Mouse (Mus musculus) forebrain, embryonic 15.5 days (tissue): ENCODE measurements around the gene Gfer. TPM values are rescaled to one million over a fixed set of nuclear protein-coding genes. Genes with fewer than 3 reads are reported as not detected.
A peak's percentile ranks its signal among the peaks of the same experiment; 100 is the strongest.
"Not testable (repeated sequence)": the region's sequence is repeated elsewhere in the genome, so short reads cannot be mapped to it uniquely, and the experiment has no call there.

Experiments used
- ATAC-seq: fragments of 200-750 bp; cut with Nextera tagmentation; replicated peaks from 2 replicates; pipeline ENCODE4 v1.8.0; 2017; ENCODE audit warnings: mild to moderate bottlenecking, moderate TSS enrichment, moderate library complexity
- H3K27ac ChIP-seq: fragments of 300-500 bp; sonication (generic); replicated peaks from 2 replicates; pipeline ENCODE4 v1.5.1; 2015; ENCODE audit warnings: mild to moderate bottlenecking, inconsistent platforms
- H3K27me3 ChIP-seq: fragments of 300-500 bp; sonication (generic); 2 replicates; pipeline ENCODE4 v1.6.1; 2015; ENCODE audit warnings: inconsistent platforms
- H3K36me3 ChIP-seq: fragments of 300-500 bp; sonication (generic); 2 replicates; pipeline ENCODE4 v1.6.1; 2015; ENCODE audit warnings: mild to moderate bottlenecking, inconsistent platforms
- H3K4me1 ChIP-seq: fragments of 300-500 bp; sonication (generic); 2 replicates; pipeline ENCODE4 v1.6.1; 2015; ENCODE audit warnings: inconsistent platforms
- H3K4me2 ChIP-seq: fragments of 300-500 bp; sonication (generic); replicated peaks from 2 replicates; pipeline ENCODE4 v1.6.1; 2015; ENCODE audit warnings: mild to moderate bottlenecking, inconsistent platforms
- H3K4me3 ChIP-seq: fragments of 300-500 bp; sonication (generic); 2 replicates; pipeline ENCODE4 v1.5.1; 2015; ENCODE audit warnings: mild to moderate bottlenecking, inconsistent platforms
- H3K9ac ChIP-seq: fragments of 300-500 bp; sonication (generic); replicated peaks from 2 replicates; pipeline ENCODE4 v1.6.1; 2015; ENCODE audit warnings: mild to moderate bottlenecking, inconsistent platforms
- H3K9me3 ChIP-seq: fragments of 300-500 bp; sonication (generic); 2 replicates; pipeline ENCODE4 v1.6.1; 2016; ENCODE audit warnings: inconsistent platforms
- WGBS: fragments of 180-500 bp; shearing (Covaris S2); methylation state at CpG from one replicate; pipeline ENCODE4 v1.1.7; 2015; ENCODE audit warnings: mixed read lengths; 5-methylcytosine and 5-hydroxymethylcytosine counted together
- polyA plus RNA-seq: library from polyadenylated mRNA; unstranded; fragments of >200 nt; fragmentation: Nextera tagmentation; extraction: Ambion mirVana; gene quantifications from 2 replicates; pipeline ENCODE4 v1.2.1, GENCODE M21; 2015

The Gfer gene
- polyA plus RNA-seq, 1 experiment from 2014 or later = 38.7 TPM

- H3K27me3 ChIP-seq = peaks cover 6% of the 10 kb centered on the region; the same call in 1 of the 2 replicates
- H3K4me1 ChIP-seq = peaks cover 16% of the 10 kb centered on the region
- H3K9me3 ChIP-seq = no peaks in the 10 kb centered on the region
- H3K27ac ChIP-seq = no peak overlapping the region
- no peak overlapping the region for H3K4me3 ChIP-seq
- H3K4me2 ChIP-seq = no peak overlapping the region
- ATAC-seq = no peak
- H3K36me3 ChIP-seq = no peaks in the 10 kb centered on the region
- no peak overlapping the region for H3K9ac ChIP-seq
- 81% methylated on average over 12 of the region's 12 CpGs for WGBS
These were observed 36.4 kb upstream of the Gfer start for GRCm38 (mm10) chr17:24732233-24732935.

- H3K4me1 ChIP-seq = peaks cover 2% of the 10 kb centered on the region
- no peaks in the 10 kb centered on the region for H3K36me3 ChIP-seq
- peaks cover 6% of the 10 kb centered on the region; the same call in 1 of the 2 replicates for H3K27me3 ChIP-seq
- H3K4me2 ChIP-seq = no peak overlapping the region
- no peak overlapping the region for H3K4me3 ChIP-seq
- no peak overlapping the region for H3K27ac ChIP-seq
- no peak for ATAC-seq
- H3K9ac ChIP-seq = no peak overlapping the region
- 80% methylated on average over 14 of the region's 14 CpGs for WGBS
- no peaks in the 10 kb centered on the region for H3K9me3 ChIP-seq
These were observed 34.8 kb upstream of the Gfer start for GRCm38 (mm10) chr17:24730787-24731186.

GRCm38 (mm10) chr17:24729067-24729466 is 33.1 kb upstream of the Gfer start:
- ATAC-seq = no peak
- Histone ChIP-seq H3K27me3 (peaks cover 6% of the 10 kb centered on the region; the same call in 1 of the 2 replicates), H3K4me1 (no peaks in the 10 kb centered on the region), H3K9me3 (no peaks in the 10 kb centered on the region), H3K27ac (no peak overlapping the region), H3K4me3 (no peak overlapping the region), H3K4me2 (no peak overlapping the region), H3K9ac (no peak overlapping the region), H3K36me3 (no peaks in the 10 kb centered on the region)
- 74% methylated on average over 6 of the region's 6 CpGs for WGBS

- Histone ChIP-seq H3K4me2 (no peak overlapping the region), H3K27ac (no peak overlapping the region), H3K9me3 (no peaks in the 10 kb centered on the region), H3K27me3 (peaks cover 6% of the 10 kb centered on the region; the same call in 1 of the 2 replicates), H3K36me3 (no peaks in the 10 kb centered on the region), H3K4me1 (peaks cover 6% of the 10 kb centered on the region), H3K9ac (no peak overlapping the region), H3K4me3 (no peak overlapping the region)
- no peak for ATAC-seq
- 79% methylated on average over 17 of the region's 17 CpGs for WGBS
These were observed 32.2 kb upstream of the Gfer start for GRCm38 (mm10) chr17:24728184-24728583.

GRCm38 (mm10) chr17:24727618-24728017 is 31.7 kb upstream of the Gfer start, which contains the start of gene Rpl3l:
Rpl3l (plus strand) TSS chr17:24727820.
- Histone ChIP-seq H3K27me3 (peaks cover 6% of the 10 kb centered on the region; the same call in 1 of the 2 replicates), H3K27ac (no peak within 1 kb of the TSS), H3K9ac (no peak within 1 kb of the TSS), H3K4me3 (no peak within 1 kb of the TSS), H3K36me3 (peaks cover under 1% of the 10 kb centered on the region; the same call in 1 of the 2 replicates), H3K4me1 (peaks cover 12% of the 10 kb centered on the region), H3K9me3 (no peaks in the 10 kb centered on the region), H3K4me2 (no peak within 1 kb of the TSS)
- no peak for ATAC-seq
- 73% methylated on average over 2 of the region's 2 CpGs for WGBS

GRCm38 (mm10) chr17:24725637-24726390 is 29.9 kb upstream of the Gfer start:
- H3K27ac ChIP-seq = no peak overlapping the region
- no peak for ATAC-seq
- peaks cover 6% of the 10 kb centered on the region; the same call in 1 of the 2 replicates for H3K27me3 ChIP-seq
- H3K4me1 ChIP-seq = peaks cover 28% of the 10 kb centered on the region
- peaks cover 14% of the 10 kb centered on the region for H3K36me3 ChIP-seq
- no peak overlapping the region for H3K9ac ChIP-seq
- H3K4me2 ChIP-seq = no peak overlapping the region
- 66% methylated on average over 3 of the region's 3 CpGs for WGBS
- no peaks in the 10 kb centered on the region for H3K9me3 ChIP-seq
- H3K4me3 ChIP-seq = no peak overlapping the region

GRCm38 (mm10) chr17:24724184-24724583 is 28.2 kb upstream of the Gfer start, which contains the start of gene Ndufb10:
Ndufb10 (minus strand) TSS chr17:24724478.
- H3K9me3 ChIP-seq = no peaks in the 10 kb centered on the region
- H3K27ac ChIP-seq = peak within 1 kb of the TSS; percentile 80
- H3K4me3 ChIP-seq = peak within 1 kb of the TSS; percentile 84
- H3K36me3 ChIP-seq = peaks cover 14% of the 10 kb centered on the region
- ATAC-seq = peak; percentile 77
- WGBS = under 1% methylated on average over 30 of the region's 30 CpGs
- H3K9ac ChIP-seq = peak within 1 kb of the TSS; percentile 95
- peak within 1 kb of the TSS; percentile 85 for H3K4me2 ChIP-seq
- H3K27me3 ChIP-seq = peaks cover 6% of the 10 kb centered on the region; the same call in 1 of the 2 replicates
- H3K4me1 ChIP-seq = peaks cover 31% of the 10 kb centered on the region

- 0 out of 2 replicates have a peak, but pooled peaks have one; percentile 2 for ATAC-seq
- Histone ChIP-seq H3K9me3 (no peaks in the 10 kb centered on the region), H3K36me3 (peaks cover 14% of the 10 kb centered on the region), H3K9ac (peak overlapping the region; percentile 95), H3K4me1 (peaks cover 35% of the 10 kb centered on the region), H3K27ac (peak overlapping the region; percentile 80), H3K27me3 (peaks cover 6% of the 10 kb centered on the region; the same call in 1 of the 2 replicates), H3K4me2 (peak overlapping the region; percentile 85), H3K4me3 (peak overlapping the region; percentile 84)
- WGBS = under 1% methylated on average over 15 of the region's 15 CpGs
These were observed 27.9 kb upstream of the Gfer start for GRCm38 (mm10) chr17:24723881-24724180.

- Histone ChIP-seq H3K4me1 (peaks cover 40% of the 10 kb centered on the region), H3K4me2 (peak overlapping the region; percentile 85), H3K36me3 (peaks cover 14% of the 10 kb centered on the region), H3K9me3 (no peaks in the 10 kb centered on the region), H3K4me3 (peak overlapping the region; percentile 84), H3K9ac (peak overlapping the region; percentile 95), H3K27me3 (peaks cover 5% of the 10 kb centered on the region; the same call in 1 of the 2 replicates), H3K27ac (peak overlapping the region; percentile 80; the same call in 1 of the 2 replicates)
- no peak for ATAC-seq
- 2% methylated on average over 12 of the region's 12 CpGs for WGBS
These were observed 27.3 kb upstream of the Gfer start for GRCm38 (mm10) chr17:24723122-24723880.

- Histone ChIP-seq H3K27me3 (no peaks in the 10 kb centered on the region), H3K4me2 (no peak overlapping the region), H3K27ac (no peak overlapping the region), H3K4me1 (peaks cover 40% of the 10 kb centered on the region), H3K9me3 (no peaks in the 10 kb centered on the region), H3K9ac (0 out of 2 replicates have a peak overlapping the region, but pooled peaks have one; percentile 8), H3K4me3 (peak overlapping the region; percentile 3; the same call in 1 of the 2 replicates), H3K36me3 (peaks cover 14% of the 10 kb centered on the region)
- 35% methylated on average over 13 of the region's 13 CpGs for WGBS
- no peak for ATAC-seq
These were observed 26.4 kb upstream of the Gfer start for GRCm38 (mm10) chr17:24722220-24722924.

- H3K27ac ChIP-seq, ATAC-seq, H3K9me3 ChIP-seq, H3K27me3 ChIP-seq: not testable (repeated sequence)
- peak overlapping the region; percentile 43 for H3K9ac ChIP-seq
- WGBS = 59% methylated on average over 7 of the region's 7 CpGs
- peak overlapping the region; percentile 88 for H3K4me3 ChIP-seq
- H3K36me3 ChIP-seq = peaks cover 18% of the 10 kb centered on the region
- H3K4me2 ChIP-seq = peak overlapping the region; percentile 70
- H3K4me1 ChIP-seq = peaks cover 40% of the 10 kb centered on the region
These were observed 25.5 kb upstream of the Gfer start for GRCm38 (mm10) chr17:24721383-24721955.
